Mouse (Mus musculus): ENCODE measurements around the gene Pqbp1. TPM values are rescaled to one million over a fixed set of nuclear protein-coding genes. Genes with fewer than 3 reads are reported as not detected.

The Pqbp1 gene
- polyA plus RNA-seq, 1 experiment from 2014 or later: 147 TPM

- Histone ChIP-seq H3K4me1 (replicated peaks) (peaks cover 6% of the 10 kb centered on the region; the same call in 1 of the 2 replicates), H3K9me3 (no peaks in the 10 kb centered on the region), H3K27ac (no peak within 1 kb of the TSS), H3K4me3 (replicated peaks) (peak within 1 kb of the TSS; percentile 46), H3K9ac (replicated peaks) (peak within 1 kb of the TSS; percentile 47), H3K36me3 (peaks cover 8% of the 10 kb centered on the region; the same call in 1 of the 2 replicates), H3K4me2 (peak within 1 kb of the TSS; percentile 86), H3K27me3 (peaks cover 6% of the 10 kb centered on the region; the same call in 1 of the 2 replicates)
- ATAC-seq (ENCODE audit: insufficient number of reproducible peaks, insufficient read depth, low FRiP score, low TSS enrichment, low read depth): peak; percentile 81; the same call in 1 of the 2 replicates
- 12% methylated on average over 37 of the region's 38 CpGs for WGBS
These were observed 21.1 kb downstream of the Pqbp1 start, which contains the start of gene Pim2 for GRCm38 (mm10) chrX:7878007-7878419. Pim2 (plus strand) TSS chrX:7878262.

GRCm38 (mm10) chrX:7869826-7870225 lies 29.2 kb downstream of the Pqbp1 start:
- Histone ChIP-seq H3K4me2 (no peak overlapping the region), H3K36me3 (peaks cover 35% of the 10 kb centered on the region), H3K27ac (no peak overlapping the region), H3K9ac (replicated peaks) (no peak overlapping the region), H3K27me3 (no peaks in the 10 kb centered on the region), H3K4me1 (replicated peaks) (no peaks in the 10 kb centered on the region), H3K4me3 (replicated peaks) (no peak overlapping the region), H3K9me3 (no peaks in the 10 kb centered on the region)
- no peak for ATAC-seq (ENCODE audit: insufficient number of reproducible peaks, insufficient read depth, low FRiP score, low TSS enrichment, low read depth)
- WGBS: 57% methylated on average over 3 of the region's 3 CpGs

GRCm38 (mm10) chrX:7868506-7868905 lies 30.6 kb downstream of the Pqbp1 start:
- no peak for ATAC-seq (ENCODE audit: insufficient number of reproducible peaks, insufficient read depth, low FRiP score, low TSS enrichment, low read depth)
- H3K27me3 ChIP-seq: no peaks in the 10 kb centered on the region

GRCm38 (mm10) chrX:7867141-7867540 lies 31.9 kb downstream of the Pqbp1 start:
- no peaks in the 10 kb centered on the region for H3K4me1 ChIP-seq (replicated peaks)
- H3K9ac ChIP-seq (replicated peaks): no peak overlapping the region
- H3K4me3 ChIP-seq (replicated peaks): no peak overlapping the region
- no peak overlapping the region for H3K27ac ChIP-seq
- peaks cover 20% of the 10 kb centered on the region for H3K36me3 ChIP-seq
- H3K4me2 ChIP-seq: no peak overlapping the region
- ATAC-seq (ENCODE audit: insufficient number of reproducible peaks, insufficient read depth, low FRiP score, low TSS enrichment, low read depth): no peak
- no peaks in the 10 kb centered on the region for H3K9me3 ChIP-seq
- WGBS: 100% methylated on average over 1 of the region's 1 CpGs
- no peaks in the 10 kb centered on the region for H3K27me3 ChIP-seq

More at GRCm38 (mm10) chrX:7868506-7868905, 30.6 kb downstream of the Pqbp1 start:
- H3K9ac ChIP-seq (replicated peaks): no peak overlapping the region
- H3K36me3 ChIP-seq: peaks cover 32% of the 10 kb centered on the region
- no peak overlapping the region for H3K4me2 ChIP-seq
- no peaks in the 10 kb centered on the region for H3K4me1 ChIP-seq (replicated peaks)
- no peaks in the 10 kb centered on the region for H3K9me3 ChIP-seq
- H3K4me3 ChIP-seq (replicated peaks): no peak overlapping the region
- no peak overlapping the region for H3K27ac ChIP-seq
- WGBS: 65% methylated on average over 2 of the region's 2 CpGs

GRCm38 (mm10) chrX:7865786-7866185 lies 33.3 kb downstream of the Pqbp1 start:
- H3K9me3 ChIP-seq: no peaks in the 10 kb centered on the region
- 76% methylated on average over 2 of the region's 2 CpGs for WGBS
- H3K36me3 ChIP-seq: peaks cover 15% of the 10 kb centered on the region
- H3K9ac ChIP-seq (replicated peaks): no peak overlapping the region
- no peak overlapping the region for H3K4me3 ChIP-seq (replicated peaks)
- no peak for ATAC-seq (ENCODE audit: insufficient number of reproducible peaks, insufficient read depth, low FRiP score, low TSS enrichment, low read depth)
- no peaks in the 10 kb centered on the region for H3K27me3 ChIP-seq
- no peak overlapping the region for H3K4me2 ChIP-seq
- no peak overlapping the region for H3K27ac ChIP-seq
- no peaks in the 10 kb centered on the region for H3K4me1 ChIP-seq (replicated peaks)

- H3K9me3 ChIP-seq: no peaks in the 10 kb centered on the region
- no peak overlapping the region for H3K4me3 ChIP-seq (replicated peaks)
- H3K4me1 ChIP-seq (replicated peaks): no peaks in the 10 kb centered on the region
- peaks cover 15% of the 10 kb centered on the region for H3K36me3 ChIP-seq
- no peak overlapping the region for H3K9ac ChIP-seq (replicated peaks)
- no peaks in the 10 kb centered on the region for H3K27me3 ChIP-seq
- no peak overlapping the region for H3K4me2 ChIP-seq
- no peak for ATAC-seq (ENCODE audit: insufficient number of reproducible peaks, insufficient read depth, low FRiP score, low TSS enrichment, low read depth)
- WGBS: 65% methylated on average over 2 of the region's 2 CpGs
- H3K27ac ChIP-seq: no peak overlapping the region
These were observed 33.7 kb downstream of the Pqbp1 start for GRCm38 (mm10) chrX:7865343-7865742.

- H3K36me3 ChIP-seq: peaks cover 16% of the 10 kb centered on the region
- no peaks in the 10 kb centered on the region for H3K4me1 ChIP-seq (replicated peaks)
- H3K27ac ChIP-seq: no peak overlapping the region
- 90% methylated on average over 3 of the region's 3 CpGs for WGBS
- H3K27me3 ChIP-seq: no peaks in the 10 kb centered on the region
- no peak for ATAC-seq (ENCODE audit: insufficient number of reproducible peaks, insufficient read depth, low FRiP score, low TSS enrichment, low read depth)
- no peaks in the 10 kb centered on the region for H3K9me3 ChIP-seq
- H3K9ac ChIP-seq (replicated peaks): no peak overlapping the region
- H3K4me2 ChIP-seq: no peak overlapping the region
- H3K4me3 ChIP-seq (replicated peaks): no peak overlapping the region
These were observed 34.5 kb downstream of the Pqbp1 start for GRCm38 (mm10) chrX:7864551-7864950.

- no peak for ATAC-seq (ENCODE audit: insufficient number of reproducible peaks, insufficient read depth, low FRiP score, low TSS enrichment, low read depth)
- 94% methylated on average over 1 of the region's 1 CpGs for WGBS
- H3K27ac ChIP-seq: no peak overlapping the region
These were observed 35.9 kb downstream of the Pqbp1 start for GRCm38 (mm10) chrX:7863181-7863580.

GRCm38 (mm10) chrX:7859191-7859753 lies 39.8 kb downstream of the Pqbp1 start:
- H3K4me1 ChIP-seq (replicated peaks): no peaks in the 10 kb centered on the region
- H3K9ac ChIP-seq (replicated peaks): no peak overlapping the region
- peaks cover 17% of the 10 kb centered on the region; the same call in 1 of the 2 replicates for H3K36me3 ChIP-seq
- no peaks in the 10 kb centered on the region for H3K27me3 ChIP-seq
- no peak overlapping the region for H3K4me3 ChIP-seq (replicated peaks)
- H3K27ac ChIP-seq: no peak overlapping the region
- H3K4me2 ChIP-seq: no peak overlapping the region
- 78% methylated on average over 2 of the region's 3 CpGs for WGBS
- no peaks in the 10 kb centered on the region for H3K9me3 ChIP-seq
- no peak for ATAC-seq (ENCODE audit: insufficient number of reproducible peaks, insufficient read depth, low FRiP score, low TSS enrichment, low read depth)

More at GRCm38 (mm10) chrX:7863181-7863580, 35.9 kb downstream of the Pqbp1 start:
- Histone ChIP-seq H3K4me3 (replicated peaks) (no peak overlapping the region), H3K4me1 (replicated peaks) (no peaks in the 10 kb centered on the region), H3K27me3 (no peaks in the 10 kb centered on the region), H3K4me2 (no peak overlapping the region), H3K9me3 (no peaks in the 10 kb centered on the region), H3K36me3 (peaks cover 17% of the 10 kb centered on the region), H3K9ac (replicated peaks) (no peak overlapping the region)

- no peak overlapping the region for H3K9ac ChIP-seq (replicated peaks)
- no peak overlapping the region for H3K4me2 ChIP-seq
- no peak overlapping the region for H3K4me3 ChIP-seq (replicated peaks)
- no peak for ATAC-seq (ENCODE audit: insufficient number of reproducible peaks, insufficient read depth, low FRiP score, low TSS enrichment, low read depth)
- no peaks in the 10 kb centered on the region for H3K4me1 ChIP-seq (replicated peaks)
- no peaks in the 10 kb centered on the region for H3K27me3 ChIP-seq
- H3K27ac ChIP-seq: no peak overlapping the region
- no peaks in the 10 kb centered on the region for H3K9me3 ChIP-seq
- peaks cover 18% of the 10 kb centered on the region; the same call in 1 of the 2 replicates for H3K36me3 ChIP-seq
- WGBS: 57% methylated on average over 2 of the region's 2 CpGs
These were observed 44.5 kb downstream of the Pqbp1 start for GRCm38 (mm10) chrX:7854578-7854977.

GRCm38 (mm10) chrX:7847845-7848244 lies 51.2 kb downstream of the Pqbp1 start:
- no peak overlapping the region for H3K4me3 ChIP-seq (replicated peaks)
- ATAC-seq (ENCODE audit: insufficient number of reproducible peaks, insufficient read depth, low FRiP score, low TSS enrichment, low read depth): no peak
- H3K27ac ChIP-seq: no peak overlapping the region
- no peaks in the 10 kb centered on the region for H3K27me3 ChIP-seq
- H3K4me1 ChIP-seq (replicated peaks): peaks cover 10% of the 10 kb centered on the region
- no peaks in the 10 kb centered on the region for H3K9me3 ChIP-seq
- no peak overlapping the region for H3K4me2 ChIP-seq
- peaks cover 9% of the 10 kb centered on the region; the same call in 1 of the 2 replicates for H3K36me3 ChIP-seq
- H3K9ac ChIP-seq (replicated peaks): no peak overlapping the region
- 70% methylated on average over 2 of the region's 2 CpGs for WGBS
